Mouse (Mus musculus): Measurements from ENCODE around the gene Col19a1.

GRCm38 (mm10) chr1:24310193-24310592, 277.1 kb downstream of the Col19a1 start:
- TF ChIP-seq CTCF (IDR thresholded peaks at IDR 0.05; ENCODE audit: borderline replicate concordance, control insufficient read depth, extremely low read depth, insufficient read depth, low read length, poor library complexity) (no peak), POLR2A (IDR thresholded peaks at IDR 0.05; ENCODE audit: control insufficient read depth, extremely low read depth, insufficient read depth, low read length, poor library complexity) (no peak)

All from thymus, adult 2 months (tissue).